Mouse (Mus musculus): Measurements from ENCODE around the gene March5.
"Not testable (repeated sequence)": the region's sequence is repeated elsewhere in the genome, so short reads cannot be mapped to it uniquely, and the experiment has no call there.

Gene March5

DNA sequence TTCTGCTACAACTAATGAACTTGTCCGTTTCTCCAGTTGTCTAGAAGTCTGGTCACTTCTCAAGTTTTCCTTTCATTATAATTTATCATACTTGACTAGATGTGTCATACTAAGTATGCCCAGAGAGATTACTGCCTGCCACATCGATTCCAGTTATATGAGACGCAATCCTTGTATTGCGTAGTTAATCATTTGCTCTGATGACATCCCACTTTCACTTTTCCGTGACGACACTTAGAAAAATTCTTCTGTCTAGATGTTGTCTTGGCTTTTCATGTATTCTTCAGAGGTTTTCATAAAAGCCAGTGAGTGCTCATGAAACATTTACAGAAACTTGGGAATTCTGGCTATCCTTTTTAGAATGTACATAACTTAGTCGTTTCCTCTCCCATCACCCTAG, 1.6 kb downstream of the March5 start:
- no peak for DNase-seq

- DNase-seq: peak; percentile 11
Measured at GRCm38 (mm10) chr19:37209467-37210128, 2.3 kb downstream of the March5 start.

- no peak for DNase-seq
Measured at GRCm38 (mm10) chr19:37210457-37210856, 3.1 kb downstream of the March5 start.

DNA sequence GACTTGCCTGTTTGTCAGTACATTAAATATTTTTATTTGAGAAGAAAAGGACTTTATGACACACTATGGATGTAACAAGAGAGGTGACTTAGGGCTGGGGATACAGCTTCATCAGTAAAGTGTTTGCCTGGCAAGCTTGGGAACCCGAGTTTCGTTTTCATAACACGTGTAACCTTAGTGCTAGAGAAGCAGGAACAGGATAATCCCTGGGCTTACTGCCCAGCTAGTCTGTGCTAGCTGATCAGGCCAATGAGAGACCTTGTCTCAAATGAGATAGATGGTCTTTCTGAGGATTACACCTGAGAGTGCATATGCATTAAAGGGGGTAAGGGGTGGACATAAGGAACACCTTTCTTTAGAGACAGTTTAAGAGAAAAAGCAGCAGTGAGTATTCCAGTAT, 4.1 kb downstream of the March5 start:
- DNase-seq: no peak

DNA sequence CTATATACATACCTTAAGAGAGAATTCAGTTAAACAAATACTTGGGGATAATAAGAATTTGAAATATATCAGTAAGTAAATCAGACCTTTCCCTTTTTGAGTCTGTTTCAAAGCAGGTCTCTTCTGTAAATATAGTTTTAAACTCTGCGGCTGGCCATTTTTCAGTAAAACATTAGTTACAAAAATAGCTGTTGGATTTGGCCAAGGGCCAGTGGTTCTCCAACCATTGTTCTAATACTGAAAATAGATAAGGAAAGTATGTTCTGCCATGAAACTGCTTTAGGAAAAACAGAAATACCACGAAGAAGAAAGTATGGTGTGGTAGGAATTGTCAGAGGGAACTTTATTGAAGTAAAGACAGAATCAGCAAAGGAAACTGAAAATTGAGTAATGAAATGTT, 7.4 kb downstream of the March5 start:
- DNase-seq: no peak

GRCm38 (mm10) chr19:37225197-37225862, 18.0 kb downstream of the March5 start:
- no peak for DNase-seq

DNA sequence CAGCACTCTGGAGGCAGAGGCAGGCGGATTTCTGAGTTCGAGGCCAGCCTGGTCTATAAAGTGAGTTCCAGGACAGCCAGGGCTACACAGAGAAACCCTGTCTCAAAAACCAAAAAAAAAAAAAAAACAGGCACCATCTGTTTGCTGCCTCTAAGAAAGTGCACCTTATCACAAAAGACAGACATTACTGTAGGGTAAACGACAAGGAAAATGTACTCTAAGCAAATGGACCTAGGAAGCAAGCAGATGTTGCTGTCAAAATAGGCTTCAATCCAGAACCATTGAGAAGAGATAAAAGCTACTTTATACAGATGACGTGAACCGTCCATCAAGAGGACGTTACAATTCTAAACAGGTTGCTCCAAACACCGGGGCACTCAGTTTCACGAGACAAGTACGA, 25.3 kb downstream of the March5 start:
- DNase-seq: not testable (repeated sequence)

DNA sequence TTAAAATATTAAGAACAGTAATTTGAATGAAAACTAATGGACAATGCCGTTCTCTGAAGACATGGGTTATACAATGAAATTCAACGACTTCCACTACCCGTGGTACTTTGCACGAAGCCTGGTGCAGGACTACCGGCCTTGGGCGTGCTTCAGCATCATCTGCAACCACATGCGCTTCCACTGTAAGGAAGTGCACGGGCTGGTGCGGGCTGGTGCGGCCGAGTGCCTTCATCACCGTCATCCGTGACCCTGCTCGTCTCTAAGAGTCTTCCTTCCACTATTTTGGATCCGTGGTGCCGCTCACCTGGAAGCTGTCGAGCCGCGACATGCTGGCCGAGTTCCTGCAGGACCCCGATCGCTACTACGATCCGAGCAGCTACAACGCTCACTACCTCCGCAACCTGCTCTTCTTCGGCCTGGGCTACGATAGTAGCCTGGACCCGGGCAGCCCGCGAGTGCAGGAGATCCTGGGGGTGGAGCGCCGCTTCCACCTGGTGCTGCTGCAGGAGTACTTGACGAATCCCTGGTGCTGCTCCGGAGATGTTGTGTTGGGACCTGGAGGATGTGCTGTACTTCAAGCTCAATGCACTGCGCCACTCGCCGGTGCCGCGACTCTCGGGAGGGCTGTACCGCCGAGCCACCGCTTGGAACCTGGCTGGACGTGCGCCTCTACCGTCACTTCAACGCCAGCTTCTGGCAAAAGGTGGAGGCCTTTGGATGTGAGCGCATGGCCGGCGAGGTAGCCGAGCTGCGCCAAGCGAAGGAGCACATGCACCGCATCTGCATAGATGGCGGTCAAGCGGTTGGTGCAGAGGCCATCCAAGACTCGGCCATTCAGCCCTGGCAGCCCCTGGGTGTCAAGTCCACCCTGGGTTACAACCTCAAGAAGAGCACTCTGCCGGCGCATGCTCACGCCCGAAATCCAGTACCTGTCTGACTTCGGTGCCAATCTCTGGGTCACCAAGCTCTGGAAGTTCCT, 26.5 kb downstream of the March5 start:
- no peak for DNase-seq

GRCm38 (mm10) chr19:37235818-37236217, 28.5 kb downstream of the March5 start:
- no peak for DNase-seq

GRCm38 (mm10) chr19:37237306-37237705, 30.0 kb downstream of the March5 start:
- DNase-seq: no peak

GRCm38 (mm10) chr19:37237712-37238437, 30.5 kb downstream of the March5 start:
- no peak for DNase-seq

- DNase-seq: no peak
Measured at GRCm38 (mm10) chr19:37238651-37239050, 31.3 kb downstream of the March5 start.

GRCm38 (mm10) chr19:37239096-37239495, 31.8 kb downstream of the March5 start:
- no peak for DNase-seq

- no peak for DNase-seq
Measured at GRCm38 (mm10) chr19:37241201-37241600, 33.9 kb downstream of the March5 start.

- no peak for DNase-seq
Measured at GRCm38 (mm10) chr19:37242707-37243106, 35.4 kb downstream of the March5 start.

GRCm38 (mm10) chr19:37246859-37247258, 39.5 kb downstream of the March5 start:
- no peak for DNase-seq

DNA sequence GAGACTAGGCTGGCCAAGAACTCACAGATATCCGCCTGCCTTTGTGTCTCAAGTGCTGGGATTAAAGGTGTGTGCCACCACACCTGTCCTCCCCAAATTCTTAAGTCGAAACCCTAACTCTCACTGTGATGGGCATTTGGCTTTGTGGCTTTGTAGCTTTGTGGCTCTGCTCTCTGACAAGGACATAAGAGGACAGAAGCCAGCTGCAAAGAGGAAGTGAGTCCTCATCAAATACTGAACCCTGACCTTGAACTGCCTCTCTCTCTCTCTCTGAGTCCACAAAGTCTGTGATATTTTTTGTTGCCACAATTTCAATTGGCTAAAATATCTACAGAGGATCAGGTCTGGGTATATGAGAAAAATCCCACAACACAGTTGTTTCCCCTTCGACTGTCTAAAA, 40.9 kb downstream of the March5 start:
- no peak for DNase-seq

GRCm38 (mm10) chr19:37252104-37252503, 44.8 kb downstream of the March5 start:
- no peak for DNase-seq

DNA sequence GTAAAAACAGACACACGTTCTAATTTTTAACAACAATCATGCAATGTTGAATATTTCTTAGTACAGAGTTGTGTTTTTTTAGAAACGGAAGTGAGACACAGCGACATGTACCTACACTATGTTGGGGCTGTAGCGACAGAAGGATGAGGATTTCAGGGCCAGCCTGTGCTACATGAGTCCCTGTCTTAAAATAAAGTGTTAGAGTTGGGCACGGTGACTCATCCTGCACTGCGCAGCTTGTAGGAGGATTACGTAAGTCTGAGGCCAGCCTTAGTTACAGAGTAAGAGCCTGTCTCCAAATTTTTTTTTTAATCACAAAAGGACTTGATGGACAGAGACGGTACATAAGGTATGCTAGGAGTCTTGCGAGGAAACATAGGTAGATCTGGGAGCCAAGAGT, 48.0 kb downstream of the March5 start:
- no peak for DNase-seq

DNA sequence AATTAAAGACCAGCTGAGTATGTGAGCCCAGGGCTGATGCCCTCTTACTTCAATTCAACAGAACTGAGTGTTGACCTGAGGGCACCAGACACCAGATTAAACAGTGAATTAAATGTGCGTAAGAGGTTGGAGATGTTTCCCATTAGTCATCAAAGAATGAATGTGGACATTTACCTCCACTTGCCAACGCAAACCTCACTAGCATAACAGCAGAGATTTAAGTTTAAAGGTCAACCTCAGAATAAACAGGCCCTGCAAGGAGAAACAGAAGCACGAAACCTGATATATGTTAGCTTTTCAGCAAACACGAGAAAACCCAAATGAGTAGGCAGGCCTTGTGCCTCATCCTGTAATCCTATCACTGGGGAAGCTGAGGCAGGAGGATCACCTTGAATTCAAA, 55.0 kb downstream of the March5 start:
- no peak for DNase-seq

DNA sequence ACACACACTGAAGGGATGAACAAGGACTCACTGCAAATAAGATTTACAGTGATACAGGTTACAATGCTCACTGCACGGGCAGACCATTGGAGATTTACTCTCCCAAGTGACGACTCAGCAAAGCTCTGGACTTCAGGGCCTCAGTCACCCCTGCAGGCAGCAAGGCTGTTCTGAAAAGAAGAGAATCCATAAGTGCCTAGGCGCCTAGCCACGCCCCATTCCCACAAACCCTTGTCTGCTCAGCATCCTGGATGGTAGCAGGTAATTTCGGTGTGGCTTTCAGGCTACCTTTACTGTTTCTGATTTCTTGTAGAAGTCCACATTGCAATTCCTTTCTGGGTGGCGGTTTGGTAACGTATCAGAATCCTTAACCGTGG, 56.2 kb downstream of the March5 start:
- no peak for DNase-seq

- DNase-seq: no peak
Measured at GRCm38 (mm10) chr19:37263943-37264897, 56.9 kb downstream of the March5 start.

All from right cerebral cortex, postnatal 14 days (tissue).